Mouse (Mus musculus) layer of hippocampus, adult 8-10 months (tissue): Measurements from ENCODE around the gene Naga. TPM values are rescaled to one million over a fixed set of nuclear protein-coding genes. Genes with fewer than 3 reads are reported as not detected.

Experiments
- DNase-seq, 2 experiments: peaks; one replicate each; pipeline ENCODE4 v3.0.0; 2022; ENCODE audit warnings: low spot score in 2 of 2
- total RNA-seq, 4 experiments: library from RNA; stranded (reverse); gene quantifications; 2 replicates each; pipeline ENCODE4 v1.2.4; 2022

The Naga gene
- total RNA-seq, 4 experiments from 2014 or later: 33.0 to 56.7 (median 43.1) TPM

DNA sequence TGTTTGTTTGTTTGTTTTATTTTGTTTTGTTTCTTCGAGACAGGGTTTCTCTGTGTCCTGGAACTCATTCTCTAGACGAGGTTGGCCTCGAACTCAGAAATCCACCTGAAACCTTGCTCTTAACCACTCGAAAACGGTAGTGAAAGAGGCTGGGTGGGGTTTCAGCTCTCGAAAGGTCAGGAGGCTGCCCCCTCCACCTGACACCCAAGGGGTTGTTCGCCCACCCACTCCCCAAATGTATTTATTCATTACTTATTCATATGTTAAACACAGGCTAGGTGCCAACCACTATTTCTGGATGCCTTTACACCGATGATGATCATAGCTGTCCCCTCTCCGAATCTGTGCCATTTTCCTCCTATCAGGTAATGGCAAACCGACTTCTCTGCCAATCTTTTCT, 425 bp upstream of the Naga start:
- no peak for DNase-seq

DNA sequence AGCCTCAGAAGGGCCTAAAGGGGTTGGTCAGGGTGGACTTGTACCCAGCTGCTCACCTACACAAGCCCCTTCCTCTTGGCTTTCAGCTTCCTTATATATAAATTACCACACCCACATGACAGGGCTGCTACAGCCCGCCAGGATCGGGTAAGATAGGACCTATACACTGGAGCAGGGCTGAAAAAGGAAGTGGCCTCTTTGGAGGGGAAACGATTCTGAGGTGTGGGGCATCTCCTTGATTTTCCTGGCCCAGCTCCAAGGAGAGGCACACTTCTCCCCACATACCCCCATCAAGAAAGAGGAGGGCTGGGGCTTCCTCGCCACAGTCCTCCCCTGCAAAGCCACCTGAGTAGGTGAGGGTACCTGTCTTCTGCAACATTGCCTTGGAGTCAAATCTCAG, 850 bp downstream of the Naga start:
- no peak for DNase-seq

DNA sequence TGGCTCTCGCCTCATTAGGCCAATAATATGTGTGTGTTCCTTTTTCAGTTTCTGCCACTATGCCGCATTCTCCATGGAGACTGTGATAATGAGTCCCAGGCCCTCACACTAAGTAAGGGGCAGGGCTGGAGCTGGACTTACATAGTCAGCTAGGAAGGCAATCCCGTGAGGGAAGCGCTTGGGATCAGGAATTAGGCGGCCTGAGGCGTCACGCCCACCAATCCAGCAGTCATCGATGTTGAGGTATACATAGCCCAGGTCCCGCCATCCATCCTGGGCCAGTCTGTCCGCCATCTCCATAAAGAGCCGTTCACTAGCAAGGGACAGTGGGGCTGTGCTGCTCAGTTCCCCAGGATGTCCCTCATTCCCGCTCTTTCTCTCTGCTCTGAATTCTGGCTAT, 2.1 kb downstream of the Naga start:
- DNase-seq: no peak

DNA sequence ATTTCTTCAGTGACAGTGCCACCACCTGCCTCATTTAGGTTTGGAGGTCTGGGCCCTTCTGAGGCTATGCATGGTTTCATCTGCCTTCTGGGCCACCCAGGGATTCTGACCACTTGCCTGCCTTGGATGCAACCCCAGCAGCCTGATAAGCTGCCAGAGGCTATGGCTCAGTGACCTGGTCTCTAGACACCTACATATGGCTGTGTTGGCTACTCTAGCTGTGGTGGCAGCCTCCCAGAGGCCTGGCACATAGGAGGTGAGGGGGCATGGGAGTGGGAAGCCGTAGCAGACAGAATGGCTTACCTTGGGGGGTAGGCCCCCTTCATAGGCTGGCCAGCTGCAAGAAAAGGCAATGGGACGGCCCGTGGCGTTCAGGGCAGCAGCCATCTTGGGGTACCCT, 3.5 kb downstream of the Naga start:
- no peak for DNase-seq

DNA sequence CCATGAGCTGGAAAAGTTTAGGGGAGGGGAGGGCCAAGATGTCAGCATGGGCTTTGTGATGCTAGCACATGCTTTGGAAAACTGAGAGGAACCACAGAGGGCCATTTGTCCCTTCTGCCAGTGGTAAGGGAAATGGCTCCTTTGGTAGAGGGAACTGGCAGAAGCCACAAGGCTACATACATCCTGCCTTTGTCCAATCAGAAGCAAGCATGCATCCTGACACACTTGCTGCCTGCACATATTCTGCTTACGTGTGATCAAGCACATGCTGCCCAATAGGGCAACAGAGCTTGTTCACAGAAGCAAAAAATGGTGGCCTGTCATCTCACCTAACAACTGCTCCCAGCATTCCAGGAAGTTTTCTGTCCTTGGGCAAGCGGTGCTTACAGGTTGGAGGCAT, 13.3 kb downstream of the Naga start:
- DNase-seq: no peak

DNA sequence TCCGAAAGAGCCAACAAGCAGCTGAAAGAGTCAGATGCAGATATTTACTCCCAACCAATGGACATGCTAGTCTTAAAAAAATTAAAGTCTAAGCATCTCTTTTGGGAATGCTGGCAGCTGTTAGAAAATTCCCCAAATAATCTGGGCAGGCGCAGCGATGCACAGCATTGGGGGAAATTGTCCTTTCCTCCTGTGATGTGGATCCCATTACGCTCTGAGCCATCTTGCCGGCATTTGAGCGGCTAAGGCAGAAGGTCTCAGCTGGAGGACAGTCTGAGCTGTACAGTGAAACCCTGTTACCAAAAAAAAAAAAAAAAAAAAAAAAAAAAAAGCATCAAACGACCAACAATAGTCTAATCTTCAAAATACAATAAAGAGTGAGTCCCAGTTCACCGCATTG, 16.5 kb downstream of the Naga start:
- no peak for DNase-seq

DNA sequence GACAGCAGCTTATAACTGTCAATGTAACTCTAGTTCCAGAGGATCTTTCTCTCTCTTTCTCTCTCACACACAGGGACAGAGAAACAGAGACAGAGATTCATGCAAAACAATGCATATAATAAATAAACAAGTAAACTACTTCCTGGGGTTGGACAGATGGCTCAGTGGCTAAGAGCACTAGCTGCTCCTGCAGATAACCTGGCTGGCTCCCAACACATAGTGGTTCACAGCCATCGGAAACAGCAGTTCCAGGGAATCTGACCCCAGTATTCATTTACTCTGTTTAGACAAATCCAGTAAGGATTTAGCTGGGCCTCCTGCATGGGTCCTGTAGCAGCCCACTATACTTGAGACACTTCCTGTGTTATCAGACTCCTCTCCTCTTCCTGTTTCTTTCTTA, 19.1 kb downstream of the Naga start:
- no peak for DNase-seq

DNA sequence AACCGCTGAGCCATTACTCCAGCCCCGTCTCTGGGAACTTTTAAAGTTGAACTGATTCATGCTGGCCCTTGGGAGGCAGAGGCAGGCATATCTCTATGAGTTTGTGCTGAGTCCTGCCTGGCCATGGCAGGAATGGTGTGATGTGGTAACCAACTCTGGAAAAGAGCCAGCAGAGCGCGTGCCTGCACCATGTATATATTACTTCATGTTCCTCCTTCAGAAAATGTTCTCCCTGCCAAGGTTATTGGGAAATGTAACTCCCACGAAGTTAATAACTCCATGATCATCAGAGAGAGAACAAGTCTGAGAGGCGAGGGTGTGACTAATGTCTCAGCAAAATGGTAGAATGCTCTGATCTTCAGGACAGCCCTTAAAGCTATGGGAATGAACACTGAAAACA, 20.9 kb downstream of the Naga start:
- DNase-seq: no peak

DNA sequence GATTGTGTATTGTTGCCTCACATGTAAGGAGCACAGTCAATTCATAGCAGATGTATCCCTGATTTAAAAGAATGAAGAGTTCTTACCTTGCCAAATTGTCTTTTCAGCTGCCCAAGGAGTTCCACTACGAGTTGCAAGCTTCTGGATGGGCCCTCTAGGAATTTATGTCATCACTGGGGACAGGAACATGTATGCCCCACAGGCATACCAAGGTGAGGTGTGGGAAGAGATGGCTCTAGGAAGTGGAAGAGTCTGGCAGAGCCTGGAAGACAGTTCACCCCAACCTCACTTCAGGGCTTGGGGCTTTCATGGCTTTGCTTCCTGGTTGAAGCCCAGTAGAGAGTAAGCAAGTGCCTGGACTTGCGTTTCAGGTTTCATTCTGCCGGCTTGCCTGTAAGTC, 30.3 kb downstream of the Naga start:
- DNase-seq: no peak

DNA sequence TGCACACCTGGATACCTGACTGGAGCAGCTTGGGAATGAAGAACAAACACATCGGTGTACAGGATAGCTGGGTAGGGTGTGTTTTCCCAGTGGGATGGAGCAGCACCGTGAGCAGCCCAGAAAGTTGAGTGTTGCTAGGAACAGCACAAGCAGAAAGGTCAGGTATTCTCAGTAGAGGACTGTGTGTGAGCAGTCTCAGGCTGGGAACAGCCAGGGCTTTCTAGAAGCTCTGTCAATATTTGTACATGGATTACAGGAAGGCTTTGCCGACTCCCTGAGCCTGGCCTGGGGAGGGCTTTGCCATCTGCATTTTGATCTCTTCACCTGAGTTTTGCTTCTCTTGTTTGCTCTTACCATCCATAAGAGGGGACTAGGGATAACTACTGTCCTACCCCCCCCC, 31.6 kb downstream of the Naga start:
- no peak for DNase-seq

DNA sequence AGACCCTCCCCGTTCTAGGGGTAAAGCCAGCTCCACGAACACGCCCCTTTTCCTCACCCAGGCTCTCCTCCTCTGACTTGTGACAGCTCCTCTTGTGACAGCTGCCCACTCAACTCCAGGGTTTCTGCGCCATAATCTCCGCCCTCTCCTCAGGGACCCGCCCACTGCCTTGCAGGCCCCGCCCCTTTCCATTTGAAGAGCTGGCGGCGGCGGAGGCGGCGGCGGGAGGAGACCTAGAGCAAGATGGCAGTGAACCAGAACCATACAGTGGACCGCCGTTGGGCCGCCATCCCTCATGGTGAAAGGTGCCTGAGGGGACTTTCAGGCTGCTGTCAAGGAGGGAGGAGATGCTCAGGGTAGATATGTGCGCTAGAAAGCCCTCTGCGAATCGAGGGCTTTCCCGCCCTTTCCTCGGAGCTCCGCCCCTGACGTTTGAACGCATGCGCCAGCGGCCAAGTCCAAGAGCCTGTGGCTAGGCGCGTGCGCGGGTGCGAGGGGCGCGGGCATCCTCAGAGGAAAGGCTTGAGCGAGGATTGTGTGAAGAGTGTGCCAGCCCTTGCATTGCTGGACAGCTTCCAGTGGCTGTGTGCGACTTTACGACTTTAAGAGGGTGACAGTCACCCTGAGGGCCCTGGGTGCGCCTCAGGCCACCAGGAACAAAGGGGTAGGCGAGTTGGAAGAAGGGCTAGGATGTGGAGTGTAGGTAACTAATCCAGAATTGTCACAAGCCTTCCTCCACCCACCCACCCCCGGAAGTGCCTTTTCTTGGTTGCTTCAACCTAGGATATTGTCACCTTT, 39.8 kb downstream of the Naga start, which contains the start of gene Wbp2nl:
TSS of gene Wbp2nl (plus strand) at position 191 of the 798 bp plus-strand sequence.
- DNase-seq: no peak

DNA sequence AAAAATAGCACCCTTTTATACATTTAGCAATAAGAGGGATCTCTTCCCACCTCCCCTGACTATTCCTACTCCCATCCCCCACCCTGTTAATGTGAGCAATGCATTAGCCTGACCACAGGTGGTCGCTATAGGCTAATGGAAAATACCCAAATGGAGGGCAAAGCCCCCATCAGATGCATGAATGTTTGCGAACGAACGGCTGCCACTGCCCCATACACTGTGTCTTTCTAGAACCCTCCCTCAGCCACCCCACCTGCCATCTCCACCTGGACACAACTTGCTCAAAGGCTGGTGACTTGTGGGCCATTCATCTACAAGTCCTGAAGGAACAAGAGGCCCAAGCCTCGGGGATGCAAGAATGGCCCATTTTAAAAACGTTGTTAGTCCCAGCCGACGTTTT, 44.7 kb downstream of the Naga start:
- no peak for DNase-seq

DNA sequence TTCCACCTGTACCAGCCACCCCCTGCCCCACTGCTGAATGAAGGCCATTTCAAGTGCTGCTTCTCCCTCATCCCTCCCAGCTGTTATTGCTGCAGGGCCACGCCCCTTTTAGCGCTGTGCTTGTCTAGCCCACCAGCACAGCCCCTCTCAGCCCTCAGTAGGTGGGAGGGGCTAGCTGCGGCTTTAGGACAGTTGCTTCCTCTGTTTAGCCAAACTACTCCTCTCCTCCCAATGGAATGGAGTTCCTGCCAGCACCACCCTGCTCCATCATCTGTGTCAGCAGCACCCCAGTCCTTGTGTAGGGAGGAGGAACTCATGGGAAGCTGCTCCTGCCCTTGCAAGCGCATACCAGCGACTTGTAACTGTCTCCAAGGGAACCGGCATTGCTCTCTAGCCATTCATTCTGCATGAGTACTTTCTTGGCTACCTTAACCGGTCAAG, 45.4 kb downstream of the Naga start:
- DNase-seq: no peak

DNA sequence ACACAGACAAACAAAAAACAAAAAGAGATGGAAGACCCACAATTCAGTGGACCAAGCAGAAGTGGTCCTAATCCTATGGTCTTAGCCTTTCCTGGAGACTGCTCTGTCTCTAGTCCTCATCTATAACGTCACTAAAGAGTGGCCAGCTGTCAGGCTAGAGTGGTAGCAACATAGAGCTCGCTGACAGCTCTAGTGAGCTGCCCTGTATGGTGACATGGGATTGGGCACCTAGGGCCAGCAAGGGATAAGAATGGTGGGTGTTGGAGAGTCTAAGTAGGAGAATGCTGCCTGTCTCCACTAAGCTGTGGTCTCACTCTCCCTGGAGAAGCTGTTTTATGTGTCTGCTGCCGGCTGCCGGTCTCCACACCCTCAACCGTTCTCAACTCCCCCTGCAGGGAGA, 45.9 kb downstream of the Naga start:
- DNase-seq: no peak

DNA sequence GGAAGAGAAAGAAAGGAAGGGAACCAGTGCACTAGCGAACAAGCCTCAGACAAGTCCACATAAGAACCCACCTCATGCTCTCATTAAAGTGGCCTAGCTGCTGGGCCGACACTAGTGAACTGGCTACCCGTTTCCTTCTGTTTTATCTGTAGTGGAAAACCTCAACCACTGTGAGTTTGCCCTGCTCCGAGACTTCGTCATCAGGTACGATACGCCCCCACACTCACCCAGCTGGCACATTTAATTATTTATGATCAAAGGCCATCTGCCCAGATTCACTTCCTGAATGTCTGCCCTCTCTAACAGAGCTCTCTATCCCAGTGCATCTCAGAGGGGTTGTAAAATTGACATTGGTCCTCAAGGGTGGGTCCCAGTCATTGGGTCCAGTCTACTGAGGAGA, 48.5 kb downstream of the Naga start:
- DNase-seq: no peak

DNA sequence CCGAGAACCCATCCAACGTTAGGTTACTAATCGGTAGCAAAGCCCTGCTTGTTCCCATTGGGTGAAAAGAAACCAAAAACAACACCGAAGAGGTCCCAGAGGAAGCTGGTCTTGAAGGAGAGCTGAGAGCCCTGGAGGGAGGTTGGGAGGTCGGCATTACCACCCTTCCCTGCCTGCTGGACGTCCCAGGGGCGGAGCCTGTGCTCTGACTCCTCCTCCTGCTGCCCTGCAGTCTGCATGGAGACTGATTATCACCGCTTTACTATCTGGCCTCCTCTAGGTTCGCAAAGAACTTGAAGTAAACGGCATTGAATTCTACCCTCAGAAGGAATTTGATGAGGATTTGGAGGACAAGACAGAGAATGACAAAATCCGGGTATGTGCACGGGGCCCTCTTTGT, 52.6 kb downstream of the Naga start:
- DNase-seq: no peak

DNA sequence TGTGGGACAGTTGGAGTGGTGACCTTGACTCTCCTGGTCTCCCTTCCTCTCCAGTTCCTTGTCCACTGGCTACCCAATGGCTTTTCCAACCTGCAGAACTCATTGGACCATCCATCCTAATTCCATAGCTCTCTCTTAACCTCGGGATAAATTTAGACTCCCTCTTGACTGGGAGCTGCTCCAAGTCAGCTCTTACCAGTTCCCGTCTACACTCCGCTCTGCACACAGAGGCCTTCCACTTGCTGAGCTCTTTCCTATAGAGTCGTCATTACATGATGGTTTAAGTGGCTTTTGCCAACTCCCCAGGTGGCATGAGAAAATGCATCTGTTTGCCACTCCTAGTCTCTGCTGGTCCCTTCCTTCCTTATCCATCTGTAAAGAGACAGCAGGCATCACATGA, 58.1 kb downstream of the Naga start:
- no peak for DNase-seq

Other genes starting within 250 kb of the Naga start
- 10 to 100 TPM; 10.4 to 14.3 (median 13.0) TPM for gene Ccdc134, start 211.0 kb downstream of the Naga start, total RNA-seq
- 100 to 1,000 TPM; 175 to 214 (median 189) TPM for gene Srebf2, start 191.7 kb downstream of the Naga start, total RNA-seq
- 1 to 10 TPM; 1.6 to 3.5 (median 2.0) TPM for gene Shisa8, start 126.1 kb downstream of the Naga start, total RNA-seq
- gene Tnfrsf13c, start 114.6 kb downstream of the Naga start, total RNA-seq: under 1 TPM in 2 of 4 experiments, not detected in 2; 0.69 to 0.80 TPM
- 1 to 10 TPM; 2.6 to 4.8 (median 4.4) TPM for gene Cenpm, start 94.2 kb downstream of the Naga start, total RNA-seq
- gene 1500009C09Rik, start 86.5 kb downstream of the Naga start, total RNA-seq: 100 to 1,000 TPM in 3 of 4 experiments, 10 to 100 TPM in 1; 91.7 to 112 (median 104) TPM
- gene Sept3, start 64.0 kb downstream of the Naga start, total RNA-seq: 100 to 1,000 TPM; 583 to 608 (median 584) TPM
- gene Wbp2nl, start 40.0 kb downstream of the Naga start, total RNA-seq: not detected
- gene Pheta2, start within 50 bp of the Naga start, total RNA-seq: 1 to 10 TPM in 1 of 4 experiments, under 1 TPM in 3; 0.22 to 1.2 (median 0.32) TPM
- gene Smdt1, start within 50 bp of the Naga start, total RNA-seq: 100 to 1,000 TPM; 123 to 145 (median 138) TPM
- 100 to 1,000 TPM; 177 to 207 (median 191) TPM for gene Ndufa6, start 15.4 kb upstream of the Naga start, total RNA-seq
- 10 to 100 TPM; 46.4 to 55.0 (median 53.4) TPM for gene Cyp2d22, start 41.3 kb upstream of the Naga start, total RNA-seq
- under 1 TPM in 1 of 4 experiments, not detected in 3; 0.45 TPM for gene Cyp2d11, start 55.1 kb upstream of the Naga start, total RNA-seq
- 1 to 10 TPM in 2 of 4 experiments, under 1 TPM in 1, not detected in 1; 0.41 to 1.2 (median 1.0) TPM for gene Cyp2d10, start 68.3 kb upstream of the Naga start, total RNA-seq
- gene Cyp2d9, start 94.5 kb upstream of the Naga start, total RNA-seq: under 1 TPM in 1 of 4 experiments, not detected in 3; 0.29 TPM
- gene Cyp2d12, start 216.1 kb upstream of the Naga start, total RNA-seq: not detected